Comparison of ENCODE assay signal across 8 mouse cellular contexts in the genomic region with DNA sequence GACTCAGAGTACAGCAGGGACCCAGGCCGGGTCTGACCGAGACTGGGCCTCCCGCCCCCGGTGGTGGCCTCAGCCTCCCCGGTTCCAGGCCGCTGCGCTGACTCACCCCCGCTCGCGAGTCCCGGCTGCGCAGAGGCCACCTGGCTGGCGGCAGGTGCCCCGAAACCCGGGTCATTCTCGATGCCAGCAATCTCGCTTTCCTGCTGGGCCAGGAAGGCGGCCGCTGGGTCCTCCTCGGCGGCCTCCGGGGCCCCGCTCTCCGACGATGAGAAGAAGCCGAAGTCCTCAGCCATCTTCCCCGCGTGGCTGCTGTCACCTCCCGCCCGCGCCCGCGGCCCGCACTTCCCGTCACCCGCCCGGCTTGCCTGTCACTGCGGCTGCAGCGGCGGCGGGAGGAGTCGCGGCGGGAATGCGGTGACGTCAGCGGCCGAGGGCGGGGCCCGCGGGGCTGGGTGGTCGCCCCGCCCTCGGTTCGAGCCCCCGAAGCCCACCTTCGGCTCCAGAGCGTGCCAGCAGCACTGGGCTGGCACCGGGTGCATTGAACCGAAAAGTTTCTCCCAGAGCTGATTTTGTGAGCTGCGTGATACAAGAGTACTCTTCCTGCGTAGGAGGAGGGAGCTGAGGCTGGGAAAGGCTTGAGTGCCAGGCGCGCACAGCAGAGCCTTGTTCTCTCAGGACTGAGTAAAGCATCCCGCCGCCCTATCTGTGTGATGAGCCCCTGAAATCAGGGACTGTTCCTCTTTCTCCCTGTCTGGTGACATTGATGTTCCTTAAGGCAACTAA. TPM values are rescaled to one million over a fixed set of nuclear protein-coding genes. Genes with fewer than 3 reads are reported as not detected.
DNase-seq lines count a peak whose midpoint lies in the region; ATAC-seq and TF ChIP-seq lines count a peak whose summit lies in the region.

A gene (minus strand): TSS at position 373 of the 783 bp plus-strand sequence.

- peaks cover 16% of the 10 kb centered on the region for H3K4me1 ChIP-seq in embryonic facial prominence, embryonic 13.5 days
- peaks cover 1% of the 10 kb centered on the region for H3K4me1 ChIP-seq in heart, adult 2 months (ENCODE audit: control insufficient read depth, insufficient read depth, low read length)
- peaks cover 4% of the 10 kb centered on the region; the same call in 1 of the 2 replicates for H3K4me1 ChIP-seq in limb, embryonic 14.5 days (ENCODE audit: control insufficient read depth, insufficient read depth, low read length)
- H3K4me1 ChIP-seq in midbrain, embryonic 16.5 days (ENCODE audit: control insufficient read depth, insufficient read depth, low read length): peaks cover 25% of the 10 kb centered on the region

- peak; percentile 32; the same call in 1 of the 2 replicates for ATAC-seq in embryonic facial prominence, embryonic 13.5 days (ENCODE audit: insufficient number of reproducible peaks, insufficient read depth, low FRiP score, low TSS enrichment, low read depth)
- ATAC-seq in limb, embryonic 14.5 days (ENCODE audit: low FRiP score, low read depth): peak; percentile 74
- peak; percentile 74 for ATAC-seq in midbrain, embryonic 16.5 days

- H3K4me3 ChIP-seq in embryonic facial prominence, embryonic 13.5 days: peak within 1 kb of the TSS; percentile 71
- H3K4me3 ChIP-seq in heart, adult 2 months: peak within 1 kb of the TSS; percentile 86
- H3K4me3 ChIP-seq in limb, embryonic 14.5 days (replicated peaks; ENCODE audit: low read length): peak within 1 kb of the TSS; percentile 52
- peak within 1 kb of the TSS; percentile 81 for H3K4me3 ChIP-seq in midbrain, embryonic 16.5 days (ENCODE audit: low read depth, low read length)

- TF ChIP-seq EP300 in heart, adult 2 months (IDR thresholded peaks at IDR 0.05; ENCODE audit: insufficient read depth, low read depth, low read length): no peak

- H3K79me2 ChIP-seq in heart, adult 2 months (replicated peaks; ENCODE audit: control insufficient read depth, insufficient read depth, low read length): no peaks in the 10 kb centered on the region

- peak; percentile 10; the same call in 1 of the 2 replicates for TF ChIP-seq CTCF in heart, adult 2 months (IDR thresholded peaks at IDR 0.05)

- H3K36me3 ChIP-seq in embryonic facial prominence, embryonic 13.5 days: no peaks in the 10 kb centered on the region
- peaks cover under 1% of the 10 kb centered on the region for H3K36me3 ChIP-seq in heart, adult 2 months (ENCODE audit: control insufficient read depth, insufficient read depth, low read length)
- no peaks in the 10 kb centered on the region for H3K36me3 ChIP-seq in limb, embryonic 14.5 days (ENCODE audit: control insufficient read depth, insufficient read depth, low read length)
- 0 out of 2 replicates have a peak, but pooled peaks cover 2% of the 10 kb centered on the region for H3K36me3 ChIP-seq in midbrain, embryonic 16.5 days (ENCODE audit: control insufficient read depth, insufficient read depth, low read length)

- peak; percentile 83 for DNase-seq in 3134 (ENCODE audit: extremely low read depth, insufficient read length, low spot score)
- DNase-seq in adrenal gland, postnatal 25 days: peak; percentile 94
- peak; percentile 93 to 97 for DNase-seq in heart, adult 2 months
- DNase-seq in kidney, adult 8-10 months: peak; percentile 76 to 86
- peak; percentile 67 for DNase-seq in limb, embryonic 14.5 days (ENCODE audit: low spot score)
- peak; percentile 80 to 83 for DNase-seq in spleen, postnatal 10 days (ENCODE audit: low spot score in 2 of 2)

- no peaks in the 10 kb centered on the region for H3K9me3 ChIP-seq in embryonic facial prominence, embryonic 13.5 days
- no peaks in the 10 kb centered on the region for H3K9me3 ChIP-seq in limb, embryonic 14.5 days (ENCODE audit: control insufficient read depth, low read length)
- H3K9me3 ChIP-seq in midbrain, embryonic 16.5 days (replicated peaks; ENCODE audit: control insufficient read depth, low read length, poor library complexity, severe bottlenecking): no peaks in the 10 kb centered on the region

- intact Hi-C loops in heart, adult 2 months (cut with DNase I): loop anchor here (2.0 kb wide), 1 partner anchor 20 kb away; a partner anchor contains a TSS

- peak within 1 kb of the TSS; percentile 22; the same call in 1 of the 2 replicates for H3K27ac ChIP-seq in embryonic facial prominence, embryonic 13.5 days
- peak within 1 kb of the TSS; percentile 96 for H3K27ac ChIP-seq in heart, adult 2 months
- H3K27ac ChIP-seq in limb, embryonic 14.5 days (replicated peaks; ENCODE audit: low read depth, low read length): no peak within 1 kb of the TSS
- H3K27ac ChIP-seq in midbrain, embryonic 16.5 days (ENCODE audit: low read length): peak within 1 kb of the TSS; percentile 78

- peaks cover 5% of the 10 kb centered on the region; the same call in 1 of the 2 replicates for H3K27me3 ChIP-seq in embryonic facial prominence, embryonic 13.5 days
- H3K27me3 ChIP-seq in heart, adult 2 months (ENCODE audit: control insufficient read depth, insufficient read depth, low read length): no peaks in the 10 kb centered on the region
- no peaks in the 10 kb centered on the region for H3K27me3 ChIP-seq in limb, embryonic 14.5 days (ENCODE audit: control insufficient read depth, insufficient read depth, low read length)
- no peaks in the 10 kb centered on the region for H3K27me3 ChIP-seq in midbrain, embryonic 16.5 days (ENCODE audit: control insufficient read depth, insufficient read depth, low read depth, low read length)

- peak; percentile 69 for TF ChIP-seq POLR2A in heart, adult 2 months (IDR thresholded peaks at IDR 0.05; ENCODE audit: insufficient read depth, low read depth, low read length)
- TF ChIP-seq POLR2A in limb, embryonic 14.5 days (IDR thresholded peaks at IDR 0.05; ENCODE audit: borderline replicate concordance, extremely low read depth, insufficient read depth, insufficient read length): no peak

- peak within 1 kb of the TSS; percentile 81 for H3K9ac ChIP-seq in embryonic facial prominence, embryonic 13.5 days
- peak within 1 kb of the TSS; percentile 94 for H3K9ac ChIP-seq in heart, adult 2 months (ENCODE audit: low read depth, low read length)
- peak within 1 kb of the TSS; percentile 60 for H3K9ac ChIP-seq in limb, embryonic 14.5 days (ENCODE audit: low read depth, low read length, severe bottlenecking)
- peak within 1 kb of the TSS; percentile 91 for H3K9ac ChIP-seq in midbrain, embryonic 16.5 days (ENCODE audit: low read depth, low read length)

- 1% methylated on average over 66 of the region's 66 CpGs for WGBS in embryonic facial prominence, embryonic 13.5 days
- under 1% methylated on average over 66 of the region's 66 CpGs for WGBS in heart, adult 2 months
- 2% methylated on average over 39 of the region's 66 CpGs for whole genome bisulfite sequencing in limb, embryonic 14.5 days
- under 1% methylated on average over 65 of the region's 66 CpGs for WGBS in midbrain, embryonic 16.5 days

- peak within 1 kb of the TSS; percentile 94 for H3K4me2 ChIP-seq in embryonic facial prominence, embryonic 13.5 days
- H3K4me2 ChIP-seq in limb, embryonic 14.5 days (replicated peaks; ENCODE audit: low read depth, low read length, severe bottlenecking): peak within 1 kb of the TSS; percentile 79
- H3K4me2 ChIP-seq in midbrain, embryonic 16.5 days (ENCODE audit: low read length): peak within 1 kb of the TSS; percentile 77

RNA-seq across cellular contexts. Expression of the gene that starts here (rescaled TPM):
- total RNA-seq in adrenal gland, postnatal 25 days (2021): 61.8 and 82.6 TPM in 2 replicates
- polyA plus RNA-seq in embryonic facial prominence, embryonic 13.5 days (2015; fragmentation: Nextera tagmentation; extraction: Ambion mirVana): 38.0 and 39.1 TPM in 2 replicates
- total RNA-seq in heart, adult 2 months (2021): 100 to 1,000 TPM in 1 of 2 experiments, 10 to 100 TPM in 1; 96.6 to 105 TPM
- 51.2 and 64.1 TPM in 2 replicates for polyA plus RNA-seq in heart, adult 2 months (2012; rRNA removed)
- 23.7 and 26.5 TPM in 2 replicates for polyA plus RNA-seq in limb, embryonic 14.5 days (2012; rRNA removed)
- polyA plus RNA-seq in limb, embryonic 14.5 days (2014; fragmentation: Nextera tagmentation; extraction: Ambion mirVana): 44.2 and 45.5 TPM in 2 replicates
- polyA plus RNA-seq in midbrain, embryonic 16.5 days (2015; fragmentation: Nextera tagmentation; extraction: Ambion mirVana): 220 and 232 TPM in 2 replicates
